Mouse (Mus musculus): ENCODE measurements around the gene Tnfaip3. TPM values are rescaled to one million over a fixed set of nuclear protein-coding genes. Genes with fewer than 3 reads are reported as not detected.

The Tnfaip3 gene
- polyA plus RNA-seq (2015; fragmentation: Illumina TruSeq; extraction: RNeasy Lipid Tissue Mini Kit (QIAGEN cat#74804); ENCODE audit: low read depth, low replicate concordance) = 2.9 TPM

GRCm38 (mm10) chr10:19015257-19015862 lies at the start of gene Tnfaip3:
Gene Tnfaip3 (minus strand): TSS chr10:19015657.

Other genes starting within 250 kb of the Tnfaip3 start
- not detected for gene Gm4922, start 228.9 kb downstream of the Tnfaip3 start, polyA plus RNA-seq (2015; fragmentation: Illumina TruSeq; extraction: RNeasy Lipid Tissue Mini Kit (QIAGEN cat#74804); ENCODE audit: low read depth, low replicate concordance)
- gene Perp, start 170.6 kb downstream of the Tnfaip3 start, polyA plus RNA-seq (2015; fragmentation: Illumina TruSeq; extraction: RNeasy Lipid Tissue Mini Kit (QIAGEN cat#74804); ENCODE audit: low read depth, low replicate concordance) = 7.4 TPM

All from brain, adult 10 weeks (tissue).